In genomic region chr16:5250891-5251290, GRCm38 (mm10) we compare ENCODE assay signal across 24 mouse cellular contexts. TPM values are rescaled to one million over a fixed set of nuclear protein-coding genes. Genes with fewer than 3 reads are reported as not detected.
DNase-seq lines count a peak whose midpoint lies in the region; ATAC-seq and TF ChIP-seq lines count a peak whose summit lies in the region.
"Had no signal": no experiment of that assay in that cellular context is flagged by ENCODE, and none has a peak within 500 bp of the region (broad histone marks: within the 10 kb centered on the region; RNA-seq: fewer than 3 reads in every experiment).

No protein-coding gene starts in this region.

- H3K79me2 ChIP-seq in CH12.LX (replicated peaks; ENCODE audit: control insufficient read depth, extremely low read depth, insufficient read depth, poor library complexity, severe bottlenecking): no peaks in the 10 kb centered on the region; the same call in 1 of the 2 replicates

- H3K4me3 ChIP-seq in heart, embryonic 11.5 days (ENCODE audit: low read depth, low read length): no peak overlapping the region
- H3K4me3 ChIP-seq in CH12.LX (replicated peaks in 1 of 3; ENCODE audit: low read depth in 2 of 3, low read length in 2 of 3, poor library complexity in 1 of 3) (no peak overlapping the region), ES-E14 (ENCODE audit: insufficient read depth in 1 of 2, low read depth in 1 of 2, low read length in 2 of 2, poor library complexity in 1 of 2, severe bottlenecking in 1 of 2) (no peak overlapping the region)
- no peak overlapping the region for H3K4me3 ChIP-seq in lung, postnatal 0 days (ENCODE audit: low read depth, low read length)

- H3K9me3 ChIP-seq in heart, embryonic 11.5 days (replicated peaks; ENCODE audit: control insufficient read depth, low read length): no peaks in the 10 kb centered on the region
- H3K9me3 ChIP-seq in CH12.LX (replicated peaks; ENCODE audit: low read length) (no peaks in the 10 kb centered on the region), ES-E14 (ENCODE audit: control insufficient read depth, insufficient read depth, low read depth, low read length) (no peaks in the 10 kb centered on the region)
- no peaks in the 10 kb centered on the region for H3K9me3 ChIP-seq in lung, postnatal 0 days (ENCODE audit: low read length)
- H3K9me3 ChIP-seq: G1E had no signal

- TF ChIP-seq CTCF in CH12.LX (conservative IDR thresholded peaks at IDR 0.05 in 1 of 2, IDR thresholded peaks at IDR 0.05 in 1 of 2; ENCODE audit: low read depth in 2 of 2, low read length in 2 of 2): no peak
- TF ChIP-seq CTCF in lung, postnatal 0 days (IDR thresholded peaks at IDR 0.05): no peak

- in situ Hi-C loops in CH12.LX (cut with MboI; ENCODE audit: low pct_ligation_motif_present, low pct_unique_long_range_greater_than_20kb, low sequenced_read_pairs) (no loop called here), ES-E14 (cut with MboI; ENCODE audit: low sequenced_read_pairs in 2 of 2, unreplicated experiment in 2 of 2) (no loop called here)

- dilution Hi-C loops in CH12.LX (cut with MboI; ENCODE audit: extremely low pct_ligation_motif_present, extremely low pct_unique_long_range_greater_than_20kb, low sequenced_read_pairs): no loop called here

- H3K36me3 ChIP-seq in heart, embryonic 11.5 days (ENCODE audit: control insufficient read depth, insufficient read depth, low read length): peaks cover 3% of the 10 kb centered on the region
- H3K36me3 ChIP-seq in CH12.LX (replicated peaks in 1 of 2; ENCODE audit: control insufficient read depth in 1 of 2, insufficient read depth in 1 of 2, low read length in 1 of 2) (peaks cover 54 to 75% of the 10 kb centered on the region in 2 experiments), ES-E14 (ENCODE audit: control insufficient read depth, insufficient read depth, low read length, poor library complexity, severe bottlenecking) (peaks cover 54% of the 10 kb centered on the region)
- H3K36me3 ChIP-seq in lung, postnatal 0 days (ENCODE audit: insufficient read depth, low read length): peaks cover 13% of the 10 kb centered on the region; the same call in 1 of the 2 replicates

- no peak for ATAC-seq in heart, embryonic 11.5 days (replicated peaks; ENCODE audit: insufficient number of reproducible peaks, low FRiP score, low TSS enrichment)
- ATAC-seq in lung, postnatal 0 days: no peak
- ATAC-seq: activated CD4-positive, CD25-positive, alpha-beta regulatory T cell, adult 4 months; CD4-positive, CD25-positive, alpha-beta regulatory T cell, adult 4 months; Patski had no signal

- DNase-seq in heart, adult 11 months: peak; percentile 78
- DNase-seq in CH12.LX (ENCODE audit: extremely low read depth) (no peak), ES-E14 (ENCODE audit: low read depth, low spot score) (no peak)
- DNase-seq in c-Kit-positive CD71-positive TER-119-positive erythroid progenitor cells, embryonic 14.5 days (ENCODE audit: low spot score): no peak
- DNase-seq in lung, postnatal 0 days (ENCODE audit: low spot score): no peak
- DNase-seq: adrenal gland, adult 2 months; adrenal gland, adult 8-10 months; adrenal gland, postnatal 10 days; adrenal gland, postnatal 14 days; adrenal gland, postnatal 25 days; adrenal gland, postnatal 36 days; B cell, adult 2 months; cerebellum, adult 11 months; cerebellum, adult 11-12 months; cerebellum, adult 18-20 months; cerebellum, adult 2 months; cerebellum, adult 8-10 months; cerebellum, adult 9-10 months had no signal

- 80% methylated on average over 3 of the region's 3 CpGs for WGBS in heart, embryonic 11.5 days (ENCODE audit: insufficient replicate concordance)
- 89% methylated on average over 3 of the region's 3 CpGs for WGBS in lung, postnatal 0 days

- peaks cover 6% of the 10 kb centered on the region for H3K4me1 ChIP-seq in heart, embryonic 11.5 days (ENCODE audit: control insufficient read depth, insufficient read depth, low read length)
- H3K4me1 ChIP-seq in CH12.LX (ENCODE audit: control insufficient read depth in 1 of 2, insufficient read depth in 2 of 2) (peaks cover 3 to 17% of the 10 kb centered on the region in 2 experiments; a peak in 3 of 4 replicates), ES-E14 (ENCODE audit: control insufficient read depth in 2 of 2, insufficient read depth in 2 of 2, low read length in 2 of 2, poor library complexity in 1 of 2) (peaks cover 3 to 6% of the 10 kb centered on the region in 2 experiments; a peak in 1 of 4 replicates)
- H3K4me1 ChIP-seq in lung, postnatal 0 days (ENCODE audit: insufficient read depth, low read depth, low read length): peaks cover 3% of the 10 kb centered on the region; the same call in 1 of the 2 replicates

- TF ChIP-seq EP300 in CH12.LX (IDR thresholded peaks at IDR 0.05; ENCODE audit: low read length): no peak
- TF ChIP-seq EP300 in lung, postnatal 0 days (IDR thresholded peaks at IDR 0.05): no peak

- H3K27ac ChIP-seq in heart, embryonic 11.5 days (ENCODE audit: low read depth, low read length): no peak overlapping the region
- no peak overlapping the region for H3K27ac ChIP-seq in CH12.LX (ENCODE audit: insufficient read depth, low read depth)
- no peak overlapping the region for H3K27ac ChIP-seq in ES-E14 (ENCODE audit: insufficient read depth, low read depth, low read length, poor library complexity, severe bottlenecking)
- no peak overlapping the region for H3K27ac ChIP-seq in lung, postnatal 0 days (ENCODE audit: low read length)

- no peaks in the 10 kb centered on the region for H3K27me3 ChIP-seq in heart, embryonic 11.5 days (ENCODE audit: control insufficient read depth, insufficient read depth, low read length)
- no peaks in the 10 kb centered on the region for H3K27me3 ChIP-seq in CH12.LX (replicated peaks)
- H3K27me3 ChIP-seq in lung, postnatal 0 days (replicated peaks; ENCODE audit: insufficient read depth, low read length): no peaks in the 10 kb centered on the region
- H3K27me3 ChIP-seq: Patski had no signal

- no peak overlapping the region for H3K9ac ChIP-seq in heart, embryonic 11.5 days (ENCODE audit: low read depth, low read length)
- H3K9ac ChIP-seq in CH12.LX (ENCODE audit: insufficient read depth, low read depth): no peak overlapping the region
- no peak overlapping the region for H3K9ac ChIP-seq in ES-E14 (ENCODE audit: insufficient read depth, low read depth, low read length, poor library complexity, severe bottlenecking)
- no peak overlapping the region for H3K9ac ChIP-seq in lung, postnatal 0 days (replicated peaks; ENCODE audit: low read depth)

- TF ChIP-seq POLR2A in CH12.LX (IDR thresholded peaks at IDR 0.05; ENCODE audit: low read depth, low read length): no peak

- no peak overlapping the region for H3K4me2 ChIP-seq in heart, embryonic 11.5 days
- no peak overlapping the region for H3K4me2 ChIP-seq in CH12.LX (ENCODE audit: insufficient read depth, low read depth, poor library complexity, severe bottlenecking)
- no peak overlapping the region for H3K4me2 ChIP-seq in lung, postnatal 0 days (replicated peaks; ENCODE audit: low read depth, low read length)

- TF ChIP-seq RAD21 in CH12.LX (IDR thresholded peaks at IDR 0.05; ENCODE audit: low read depth, low read length): no peak

TF ChIP-seq in CH12.LX, 34 proteins besides CTCF, POLR2A, EP300 and RAD21:
- no peak for TF ChIP-seq CHD1 (IDR thresholded peaks at IDR 0.05; ENCODE audit: low read depth, low read length)
- 0 out of 2 replicates have a peak, but pooled peaks have one; percentile 44 for TF ChIP-seq MAFK (IDR thresholded peaks at IDR 0.05; ENCODE audit: insufficient replicate concordance, low read length)
TF ChIP-seq in CH12.LX: peak in this region for 1.

TF ChIP-seq in ES-E14, 5 proteins besides CTCF, POLR2A, EP300 and RAD21:
- TF ChIP-seq ZNF384 (IDR thresholded peaks at IDR 0.05; ENCODE audit: low read depth, low read length): no peak
- peak; percentile 58; the same call in 1 of the 2 replicates for TF ChIP-seq MAFK (IDR thresholded peaks at IDR 0.05; ENCODE audit: insufficient read depth, low read depth, low read length)

RNA-seq across cellular contexts. Expression of gene Eef2kmt, which starts 4.9 kb away (rescaled TPM):
- 20.5 and 24.9 TPM in 2 replicates for polyA plus RNA-seq in heart, embryonic 11.5 days (2014; fragmentation: Nextera tagmentation; extraction: Ambion mirVana)
- 38.5 and 39.5 TPM in 2 replicates for total RNA-seq in CH12.LX (2012; rRNA removed)
- 35.8 and 39.8 TPM in 2 replicates for total RNA-seq in CH12.LX (2014; rRNA removed)
- 38.3 and 41.6 TPM in 2 replicates for polyA plus RNA-seq in CH12.LX (2012; ENCODE audit: insufficient read length, low read depth)
- total RNA-seq in ES-E14 (2012; rRNA removed): 23.0 and 34.5 TPM in 2 replicates
- polyA plus RNA-seq in lung, postnatal 0 days (2015; fragmentation: Nextera tagmentation; extraction: Ambion mirVana): 24.6 and 26.4 TPM in 2 replicates

RNA-seq across cellular contexts. Expression of gene Alg1, which starts 17.5 kb away (rescaled TPM):
- polyA plus RNA-seq in heart, embryonic 11.5 days (2014; fragmentation: Nextera tagmentation; extraction: Ambion mirVana): 21.4 and 24.3 TPM in 2 replicates
- total RNA-seq in CH12.LX (2012; rRNA removed) (65.7 and 72.8 TPM in 2 replicates), CH12.LX (2014; rRNA removed) (53.4 and 55.7 TPM in 2 replicates), ES-E14 (2012; rRNA removed) (62.6 and 95.1 TPM in 2 replicates)
- 52.9 and 63.5 TPM in 2 replicates for polyA plus RNA-seq in CH12.LX (2012; ENCODE audit: insufficient read length, low read depth)
- 32.1 and 35.9 TPM in 2 replicates for polyA plus RNA-seq in lung, postnatal 0 days (2015; fragmentation: Nextera tagmentation; extraction: Ambion mirVana)

RNA-seq across cellular contexts. Expression of gene AU021092, which starts 28.8 kb away (rescaled TPM):
- polyA plus RNA-seq in heart, embryonic 11.5 days (2014; fragmentation: Nextera tagmentation; extraction: Ambion mirVana): 0.83 and 1.4 TPM in 2 replicates
- not detected in 2 replicates for total RNA-seq in CH12.LX (2012; rRNA removed)
- not detected in 2 replicates for total RNA-seq in CH12.LX (2014; rRNA removed)
- not detected in 2 replicates for polyA plus RNA-seq in CH12.LX (2012; ENCODE audit: insufficient read length, low read depth)
- 0.63 and 1.7 TPM in 2 replicates for total RNA-seq in ES-E14 (2012; rRNA removed)
- 158 and 169 TPM in 2 replicates for polyA plus RNA-seq in lung, postnatal 0 days (2015; fragmentation: Nextera tagmentation; extraction: Ambion mirVana)
- total RNA-seq: G1E, MEL had no signal
- polyA plus RNA-seq: activated CD4-positive, CD25-positive, alpha-beta regulatory T cell, adult 4 months; CD4-positive, CD25-positive, alpha-beta regulatory T cell, adult 4 months; G1E had no signal

RNA-seq across cellular contexts. Expression of gene Nagpa, which starts 47.1 kb away (rescaled TPM):
- 11.3 and 13.0 TPM in 2 replicates for polyA plus RNA-seq in heart, embryonic 11.5 days (2014; fragmentation: Nextera tagmentation; extraction: Ambion mirVana)
- total RNA-seq in CH12.LX (2012; rRNA removed): 50.2 and 65.3 TPM in 2 replicates
- 39.9 and 41.9 TPM in 2 replicates for total RNA-seq in CH12.LX (2014; rRNA removed)
- 79.0 and 80.6 TPM in 2 replicates for polyA plus RNA-seq in CH12.LX (2012; ENCODE audit: insufficient read length, low read depth)
- 40.3 and 58.1 TPM in 2 replicates for total RNA-seq in ES-E14 (2012; rRNA removed)
- 13.4 and 14.5 TPM in 2 replicates for polyA plus RNA-seq in lung, postnatal 0 days (2015; fragmentation: Nextera tagmentation; extraction: Ambion mirVana)

Comparison
In these comparisons a context has a peak if more than half of its experiments do, and no peak if none do; other contexts are left out.
1. RNA of gene AU021092, which starts 28.8 kb away (polyA plus RNA-seq): 158 to 169 TPM in lung, postnatal 0 days; 0.83 to 1.4 TPM in heart, embryonic 11.5 days and not detected in CH12.LX; every median in the first group is over 10 times any median in the second.